Mouse (Mus musculus) intestine, embryonic 14.5 days (tissue): ENCODE data around the gene Nab1. TPM values are rescaled to one million over a fixed set of nuclear protein-coding genes. Genes with fewer than 3 reads are reported as not detected.

Source experiments
- polyA plus RNA-seq: library from polyadenylated mRNA; unstranded; fragments of >200 nt; fragmentation: Nextera tagmentation; extraction: Ambion mirVana; gene quantifications from 2 replicates; pipeline ENCODE4 v1.2.1, GENCODE M21; 2014

The Nab1 gene
- polyA plus RNA-seq, 1 experiment from 2014 or later: 11.1 TPM

Other genes with a start within 250 kb of the Nab1 start
- gene Nemp2, start 130.0 kb upstream of the Nab1 start, polyA plus RNA-seq: 11.9 and 12.3 TPM in 2 replicates
- 3.7 and 4.3 TPM in 2 replicates for gene Mfsd6, start 226.8 kb upstream of the Nab1 start, polyA plus RNA-seq